Mouse (Mus musculus) olfactory bulb, adult 2 months (tissue): Measurements from ENCODE around the gene Hnrnpul1. TPM values are rescaled to one million over a fixed set of nuclear protein-coding genes. Genes with fewer than 3 reads are reported as not detected.

Experiments
- H3K27ac ChIP-seq: fragments of 200-500 bp; 2 replicates; pipeline ENCODE4 v1.5.1; 2012; ENCODE audit warnings: low read depth, low read length; ENCODE audit not compliant: insufficient read depth
- H3K4me1 ChIP-seq: fragments of 200-500 bp; 2 replicates; pipeline ENCODE4 v1.6.1; 2012; ENCODE audit warnings: low read length; ENCODE audit not compliant: control insufficient read depth, insufficient read depth
- H3K4me3 ChIP-seq: fragments of 200-500 bp; 2 replicates; pipeline ENCODE4 v1.5.1; 2012; ENCODE audit warnings: mild to moderate bottlenecking, low read depth, low read length, moderate library complexity; ENCODE audit not compliant: insufficient read depth
- CTCF ChIP-seq: fragments of 200-500 bp; IDR thresholded peaks from 2 replicates; pipeline ENCODE4 v1.5.1; 2012; ENCODE audit warnings: low read depth, mild to moderate bottlenecking, low read length, moderate library complexity; ENCODE audit not compliant: insufficient read depth
- POLR2A ChIP-seq: fragments of 200-500 bp; IDR thresholded peaks from 2 replicates; pipeline ENCODE4 v1.6.1; 2012; ENCODE audit warnings: mild to moderate bottlenecking, low read depth, low read length, moderate library complexity; ENCODE audit not compliant: insufficient read depth
- WGBS: fragments of 180-500 bp; shearing (Covaris S2); methylation state at CpG from one replicate; pipeline ENCODE4 v1.1.7; 2018; 5-methylcytosine and 5-hydroxymethylcytosine counted together
- polyA plus RNA-seq: library from polyadenylated mRNA; stranded (reverse); fragments of >200 nt; gene quantifications from 2 replicates; pipeline ENCODE4 v1.2.4, GENCODE M21; 2012; ENCODE audit warnings: low replicate concordance; ENCODE audit not compliant: missing spikeins, insufficient read depth, insufficient read length

Hnrnpul1 gene
- polyA plus RNA-seq, 1 experiment, result 160 TPM

- Histone ChIP-seq H3K27ac (no peak overlapping the region), H3K4me1 (peaks cover 52% of the 10 kb centered on the region), H3K4me3 (no peak overlapping the region)
- WGBS, result 82% methylated on average over 7 of the region's 7 CpGs
- TF ChIP-seq CTCF (no peak), POLR2A (no peak)
Observed at GRCm38 (mm10) chr7:25683474-25684180, 70.9 kb downstream of the Hnrnpul1 start.

DNA sequence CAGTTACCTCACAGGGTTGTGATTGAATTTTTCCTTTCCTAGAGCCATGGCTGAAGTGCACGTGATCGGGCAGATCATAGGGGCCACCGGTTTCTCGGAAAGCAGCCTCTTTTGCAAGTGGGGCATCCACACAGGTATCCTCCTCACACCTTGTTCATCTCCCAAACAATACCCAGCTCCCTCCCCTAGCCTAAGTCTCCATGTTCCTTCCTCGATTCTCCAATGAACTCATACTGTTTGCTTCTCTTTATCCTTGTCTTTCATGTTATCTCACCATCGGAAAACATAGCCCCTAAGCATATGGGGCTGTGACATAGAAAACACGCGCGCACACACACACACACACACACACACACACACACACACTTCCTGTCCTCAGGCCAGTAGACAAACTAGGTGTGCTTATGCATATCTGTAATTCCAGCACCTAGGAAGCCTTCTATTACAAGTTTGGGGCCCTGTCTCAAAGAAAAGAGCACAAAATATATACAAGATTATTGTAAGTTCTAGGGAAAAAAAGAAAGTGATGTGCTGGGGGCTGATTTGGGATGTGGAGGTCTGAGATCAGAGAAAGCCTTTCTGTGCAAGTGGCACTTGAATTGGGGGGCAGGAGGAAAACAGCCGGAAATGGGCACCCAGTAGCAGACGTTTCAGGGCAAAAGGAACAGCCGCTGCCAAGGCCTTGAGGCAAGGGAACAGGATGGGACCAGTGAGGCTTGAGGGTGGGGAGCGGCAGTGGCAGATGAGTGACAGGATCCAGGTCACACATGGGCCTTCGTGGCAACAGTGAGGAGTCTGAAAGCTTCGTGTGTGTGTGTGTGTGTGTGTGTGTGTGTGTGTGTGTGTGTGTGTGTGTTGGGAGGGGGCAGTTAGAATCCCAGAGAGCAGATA, 73.0 kb downstream of the Hnrnpul1 start:
- H3K27ac ChIP-seq, result no peak overlapping the region
- H3K4me1 ChIP-seq, result peaks cover 34% of the 10 kb centered on the region
- H3K4me3 ChIP-seq, result peak overlapping the region; percentile 90
- TF ChIP-seq POLR2A (no peak), CTCF (no peak)
- WGBS, result 59% methylated on average over 15 of the region's 15 CpGs

DNA sequence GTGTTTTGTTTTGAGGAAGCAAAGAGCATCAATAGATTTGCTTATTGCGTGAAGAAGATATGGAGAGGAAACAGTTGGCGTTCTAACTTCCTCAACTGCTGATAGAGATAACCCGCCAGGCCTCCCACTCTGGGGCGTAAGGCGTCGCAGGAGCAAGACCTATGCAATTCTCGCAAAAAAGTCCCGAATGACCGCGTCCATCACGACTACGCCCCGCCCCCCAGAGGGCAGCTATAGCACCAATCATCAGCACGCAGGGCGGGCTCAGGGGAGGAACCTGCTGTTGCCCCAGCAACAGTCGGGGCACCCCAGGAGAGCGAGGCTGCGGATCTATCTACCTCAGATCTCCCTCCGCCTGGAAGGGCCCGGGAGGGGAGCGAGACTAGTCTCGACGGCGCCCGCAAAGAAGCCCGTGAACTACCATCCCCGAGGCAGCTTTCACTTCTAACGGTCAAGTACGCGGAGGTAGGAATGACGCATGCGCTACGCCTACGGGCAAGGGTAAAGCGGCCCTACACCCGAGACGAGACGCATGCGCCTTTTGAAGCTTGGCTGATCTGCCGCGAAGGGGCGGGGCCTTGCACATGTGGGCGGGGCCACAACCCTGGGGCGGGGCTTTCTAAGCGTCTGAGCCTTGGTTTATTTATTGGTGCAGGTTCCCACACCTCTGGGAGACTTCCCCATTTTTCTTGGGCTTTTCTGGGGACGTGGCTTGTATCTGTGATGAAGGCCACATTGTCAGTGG, 73.9 kb downstream of the Hnrnpul1 start, which contains the start of gene B9d2:
Gene B9d2, plus strand, starts transcription at position 267 of the 745 bp plus-strand sequence.
- peak within 1 kb of the TSS; percentile 100 for H3K27ac ChIP-seq
- H3K4me3 ChIP-seq, result peak within 1 kb of the TSS; percentile 90
- WGBS, result under 1% methylated on average over 46 of the region's 46 CpGs
- TF ChIP-seq CTCF, result no peak
- TF ChIP-seq POLR2A, result peak; percentile 89
- H3K4me1 ChIP-seq, result peaks cover 30% of the 10 kb centered on the region

DNA sequence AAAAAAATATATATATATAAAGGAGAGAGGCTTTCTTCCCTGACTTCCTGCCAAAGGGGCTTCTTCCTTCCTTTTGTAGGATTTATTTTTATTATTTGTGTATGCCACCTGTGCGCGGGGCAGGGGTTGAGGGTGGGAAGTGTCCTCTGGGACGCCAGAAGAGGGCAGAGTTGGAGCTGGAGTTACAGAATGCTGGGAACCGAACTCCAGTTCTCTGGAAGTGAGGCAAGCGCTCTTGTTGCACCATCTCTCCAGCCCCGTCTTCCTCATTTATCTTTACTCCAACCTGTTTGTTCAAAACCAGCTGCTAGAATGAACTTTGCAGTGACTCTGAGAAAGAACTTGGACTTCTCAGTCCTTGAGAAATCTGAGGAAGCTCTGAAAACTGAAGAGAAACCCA, 74.6 kb downstream of the Hnrnpul1 start:
- 11% methylated on average over 6 of the region's 6 CpGs for WGBS
- Histone ChIP-seq H3K27ac (peak overlapping the region; percentile 100; the same call in 1 of the 2 replicates), H3K4me1 (peaks cover 30% of the 10 kb centered on the region), H3K4me3 (no peak overlapping the region)
- no peak for TF ChIP-seq POLR2A
- no peak for TF ChIP-seq CTCF

DNA sequence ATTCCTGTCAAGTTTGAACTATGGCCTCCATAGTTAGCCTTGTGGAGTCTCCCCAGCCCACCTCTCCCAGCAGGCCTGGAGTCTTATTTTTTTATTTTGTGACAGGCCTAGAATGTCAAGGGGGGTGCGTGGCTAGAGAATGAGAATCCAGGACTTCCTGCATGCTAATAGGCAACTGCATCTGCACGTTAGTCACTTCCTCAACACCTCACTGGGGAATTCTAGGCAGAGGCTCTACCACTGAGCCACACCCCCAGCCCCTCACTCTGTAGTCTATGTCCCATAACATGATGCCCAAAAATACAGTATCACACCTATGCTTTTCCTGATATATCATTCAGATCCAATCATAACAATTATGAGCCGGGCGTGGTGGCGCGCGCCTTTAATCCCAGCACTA, 77.5 kb downstream of the Hnrnpul1 start:
- no peak for TF ChIP-seq POLR2A
- TF ChIP-seq CTCF, result no peak
- H3K4me3 ChIP-seq, result no peak overlapping the region
- peaks cover 20% of the 10 kb centered on the region for H3K4me1 ChIP-seq
- WGBS, result 90% methylated on average over 7 of the region's 7 CpGs
- H3K27ac ChIP-seq, result no peak overlapping the region

DNA sequence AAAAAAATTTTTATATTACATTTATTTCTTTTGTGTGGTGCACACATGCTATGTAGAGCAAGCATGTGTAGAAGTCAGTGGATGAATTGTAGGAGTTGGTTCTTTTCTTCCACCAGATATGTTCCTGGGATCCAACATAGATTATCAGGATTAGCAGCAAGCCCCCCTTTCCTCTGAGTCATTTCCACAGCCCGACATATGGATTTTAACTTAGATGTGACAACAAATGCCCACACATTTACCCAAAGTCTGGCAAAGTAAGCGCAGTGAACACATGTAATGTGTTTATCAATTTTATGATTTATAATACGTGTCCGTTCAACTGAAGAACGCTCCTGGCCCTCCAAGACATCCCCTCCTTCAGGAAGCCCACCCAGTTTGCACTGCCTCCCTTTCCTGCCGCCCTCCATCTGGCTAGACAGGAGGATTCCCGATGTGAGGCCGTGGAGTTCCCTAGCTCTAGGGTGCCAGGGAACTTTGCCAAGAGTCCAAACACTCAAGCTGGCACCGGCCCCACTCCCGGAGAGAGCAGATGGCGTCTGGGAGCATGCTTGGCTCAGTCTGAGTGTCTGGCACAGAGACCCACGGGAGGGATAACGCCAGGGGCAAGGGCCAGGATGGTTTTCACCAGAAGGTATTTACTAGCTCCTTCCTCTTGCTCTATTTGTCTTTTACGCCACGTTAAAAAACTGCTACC, 78.3 kb downstream of the Hnrnpul1 start:
- Histone ChIP-seq H3K4me1 (peaks cover 15% of the 10 kb centered on the region; the same call in 1 of the 2 replicates), H3K27ac (no peak overlapping the region), H3K4me3 (no peak overlapping the region)
- TF ChIP-seq POLR2A, result 0 out of 2 replicates have a peak, but pooled peaks have one; percentile 27
- no peak for TF ChIP-seq CTCF
- 20% methylated on average over 15 of the region's 15 CpGs for WGBS

DNA sequence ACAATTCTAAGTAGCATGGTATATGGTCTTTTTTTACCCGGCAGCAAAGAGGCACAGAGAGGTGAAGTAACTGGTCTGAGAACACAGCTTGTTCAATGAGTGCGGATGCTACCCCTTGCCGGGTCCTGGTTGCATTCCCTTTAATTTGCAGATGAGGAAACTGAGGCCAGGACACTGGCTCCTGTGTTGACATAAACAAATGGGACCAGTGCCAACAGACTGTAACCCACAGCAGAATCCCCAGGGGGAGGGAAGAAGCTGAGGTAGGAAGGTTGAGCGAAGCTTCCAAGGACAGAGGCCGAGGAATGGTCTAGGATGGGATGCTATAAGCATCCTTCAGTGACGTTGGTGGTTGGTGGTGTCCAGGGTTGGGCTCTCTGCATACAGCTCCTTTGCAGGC, 79.2 kb downstream of the Hnrnpul1 start:
- no peak overlapping the region for H3K4me3 ChIP-seq
- 49% methylated on average over 6 of the region's 6 CpGs for WGBS
- H3K4me1 ChIP-seq, result peaks cover 13% of the 10 kb centered on the region; the same call in 1 of the 2 replicates
- TF ChIP-seq CTCF, result no peak
- no peak for TF ChIP-seq POLR2A
- H3K27ac ChIP-seq, result no peak overlapping the region

DNA sequence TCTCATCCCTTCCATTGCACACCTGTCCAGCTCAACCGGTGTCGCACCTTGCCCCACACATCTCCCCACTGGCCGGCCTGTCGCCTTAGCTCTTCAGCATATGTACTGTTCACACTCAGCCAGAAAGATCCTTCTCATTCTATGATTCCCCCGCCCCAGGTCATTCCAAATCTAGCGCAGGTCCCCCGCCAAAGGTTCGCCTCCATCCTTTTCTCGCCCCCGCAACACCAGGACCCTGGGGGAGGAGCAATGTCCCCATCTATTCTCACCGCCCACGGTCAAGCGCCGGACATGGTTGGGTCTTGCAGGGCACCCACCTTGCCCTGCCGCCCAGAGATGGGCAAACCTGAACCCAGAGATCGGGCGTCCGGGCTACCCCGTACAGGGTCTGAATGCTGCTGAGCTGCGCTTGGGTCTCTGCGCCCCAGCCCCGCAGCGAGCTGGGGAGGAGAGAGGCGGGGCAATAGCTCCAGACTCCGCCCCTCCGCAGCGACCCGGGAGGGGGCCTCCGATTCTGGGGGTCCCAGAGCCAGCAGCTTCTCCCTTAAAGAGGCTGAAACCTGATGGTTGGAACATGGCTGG, 79.7 kb downstream of the Hnrnpul1 start, which contains the start of gene Tmem91:
Gene Tmem91, minus strand, starts transcription at position 448 of the 582 bp plus-strand sequence.
- H3K27ac ChIP-seq, result peak within 1 kb of the TSS; percentile 57

More for the DNA sequence above, 79.7 kb downstream of the Hnrnpul1 start, which contains the start of gene Tmem91:
- Histone ChIP-seq H3K4me1 (peaks cover 13% of the 10 kb centered on the region; the same call in 1 of the 2 replicates), H3K4me3 (peak within 1 kb of the TSS; percentile 68)
- TF ChIP-seq CTCF (no peak), POLR2A (peak; percentile 44; the same call in 1 of the 2 replicates)
- 2% methylated on average over 29 of the region's 29 CpGs for WGBS
